Mouse (Mus musculus): ENCODE measurements around the gene Kif19a. TPM values are rescaled to one million over a fixed set of nuclear protein-coding genes. Genes with fewer than 3 reads are reported as not detected.

The Kif19a gene
- polyA plus RNA-seq, 1 experiment from 2014 or later = 0.29 TPM

DNA sequence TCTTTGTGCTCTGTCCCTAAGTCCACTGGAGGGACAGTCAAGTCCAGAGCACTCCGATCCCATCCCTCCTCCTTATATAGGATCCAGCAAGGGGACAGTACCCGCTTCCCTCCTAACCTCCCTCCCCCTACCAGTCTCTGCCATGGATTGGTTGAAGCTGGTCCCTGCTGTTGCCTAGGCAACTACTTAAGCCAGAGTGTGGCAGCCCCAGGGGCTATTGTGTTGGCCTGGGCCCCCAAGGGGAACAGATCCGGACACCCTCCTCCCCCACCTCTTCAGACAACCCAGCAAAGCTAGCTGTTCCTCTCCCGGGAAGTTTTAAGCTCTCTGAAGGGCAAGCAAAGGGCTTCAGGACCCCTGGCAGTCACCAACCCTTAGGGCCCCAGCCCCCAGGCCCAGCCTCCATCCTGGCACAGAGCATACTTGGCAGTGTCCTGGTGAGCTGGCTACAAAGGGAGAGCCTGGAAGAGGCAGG is 30.7 kb downstream of the Kif19a start, which contains the start of gene Btbd17:
Gene Btbd17 (minus strand): TSS at position 98 of the 475 bp plus-strand sequence.
- Histone ChIP-seq H3K4me3 (ENCODE audit: low read depth, low read length) (peak within 1 kb of the TSS; percentile 23), H3K4me2 (peak within 1 kb of the TSS; percentile 57), H3K9me3 (ENCODE audit: low read depth, low read length) (no peaks in the 10 kb centered on the region), H3K4me1 (ENCODE audit: insufficient read depth) (peaks cover 3% of the 10 kb centered on the region; the same call in 1 of the 2 replicates), H3K36me3 (ENCODE audit: insufficient read depth) (no peaks in the 10 kb centered on the region), H3K27ac (ENCODE audit: low read depth) (no peak within 1 kb of the TSS), H3K27me3 (ENCODE audit: insufficient read depth, low read length) (peaks cover 34% of the 10 kb centered on the region), H3K9ac (peak within 1 kb of the TSS; percentile 6; the same call in 1 of the 2 replicates)
- DNase-seq = no peak
- peak; percentile 53 for ATAC-seq (ENCODE audit: insufficient read depth)
- WGBS = 12% methylated on average over 4 of the region's 4 CpGs
- TF ChIP-seq CTCF (IDR thresholded peaks at IDR 0.05; ENCODE audit: low read depth) = no peak

DNA sequence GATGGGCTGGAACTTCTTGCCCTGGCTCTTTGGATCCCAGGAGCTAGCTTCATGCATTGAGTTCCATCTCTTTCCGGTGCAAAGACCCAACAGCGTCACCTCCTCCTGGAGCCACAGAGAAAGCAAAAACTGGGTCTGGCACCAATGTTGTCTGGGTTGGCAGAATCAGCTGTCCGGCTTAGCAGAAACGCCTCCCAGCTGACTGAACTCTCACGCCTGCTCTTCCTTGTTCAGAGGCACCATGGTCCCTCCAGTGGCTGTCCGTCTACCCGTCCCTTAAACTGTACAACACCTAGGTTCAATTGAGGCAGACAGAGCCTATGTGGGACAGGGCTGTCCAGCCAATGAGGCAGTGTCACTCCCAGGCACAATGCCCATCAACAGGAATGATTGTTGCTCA is 32.0 kb downstream of the Kif19a start:
- no peak overlapping the region for H3K27ac ChIP-seq (ENCODE audit: low read depth)
- no peak for TF ChIP-seq CTCF (IDR thresholded peaks at IDR 0.05; ENCODE audit: low read depth)
- no peaks in the 10 kb centered on the region; the same call in 1 of the 2 replicates for H3K4me1 ChIP-seq (ENCODE audit: insufficient read depth)
- WGBS = 88% methylated on average over 7 of the region's 7 CpGs
- H3K9me3 ChIP-seq (ENCODE audit: low read depth, low read length) = no peaks in the 10 kb centered on the region
- H3K4me2 ChIP-seq = no peak overlapping the region
- DNase-seq = no peak
- H3K27me3 ChIP-seq (ENCODE audit: insufficient read depth, low read length) = peaks cover 21% of the 10 kb centered on the region
- ATAC-seq (ENCODE audit: insufficient read depth) = no peak
- no peaks in the 10 kb centered on the region for H3K36me3 ChIP-seq (ENCODE audit: insufficient read depth)
- H3K4me3 ChIP-seq (ENCODE audit: low read depth, low read length) = no peak overlapping the region
- no peak overlapping the region for H3K9ac ChIP-seq

DNA sequence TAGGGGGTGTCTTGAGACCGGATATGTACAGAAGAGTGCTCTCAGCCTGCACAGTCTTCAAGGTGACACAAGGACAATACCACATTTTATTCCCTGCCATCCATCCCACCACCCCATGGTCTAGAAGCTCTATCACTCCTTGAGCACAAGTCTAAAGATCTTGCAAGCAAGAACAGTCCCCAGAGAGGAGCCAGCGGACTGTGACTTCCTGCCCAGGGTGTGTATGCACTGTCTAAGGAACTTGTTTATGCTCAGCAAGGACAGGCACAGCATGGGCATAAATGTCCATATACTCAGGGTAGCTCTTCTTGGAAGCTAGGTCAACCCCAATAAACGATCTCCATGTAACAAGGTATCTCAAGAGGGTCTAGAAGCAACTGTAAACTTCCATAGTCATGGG is 32.8 kb downstream of the Kif19a start:
- Histone ChIP-seq H3K4me1 (ENCODE audit: insufficient read depth) (no peaks in the 10 kb centered on the region), H3K27ac (ENCODE audit: low read depth) (no peak overlapping the region), H3K4me2 (no peak overlapping the region), H3K36me3 (ENCODE audit: insufficient read depth) (no peaks in the 10 kb centered on the region), H3K9me3 (ENCODE audit: low read depth, low read length) (no peaks in the 10 kb centered on the region), H3K27me3 (ENCODE audit: insufficient read depth, low read length) (peaks cover 13% of the 10 kb centered on the region), H3K4me3 (ENCODE audit: low read depth, low read length) (no peak overlapping the region), H3K9ac (no peak overlapping the region)
- 74% methylated on average over 3 of the region's 3 CpGs for WGBS
- TF ChIP-seq CTCF (IDR thresholded peaks at IDR 0.05; ENCODE audit: low read depth) = no peak
- no peak for DNase-seq
- ATAC-seq (ENCODE audit: insufficient read depth) = no peak

DNA sequence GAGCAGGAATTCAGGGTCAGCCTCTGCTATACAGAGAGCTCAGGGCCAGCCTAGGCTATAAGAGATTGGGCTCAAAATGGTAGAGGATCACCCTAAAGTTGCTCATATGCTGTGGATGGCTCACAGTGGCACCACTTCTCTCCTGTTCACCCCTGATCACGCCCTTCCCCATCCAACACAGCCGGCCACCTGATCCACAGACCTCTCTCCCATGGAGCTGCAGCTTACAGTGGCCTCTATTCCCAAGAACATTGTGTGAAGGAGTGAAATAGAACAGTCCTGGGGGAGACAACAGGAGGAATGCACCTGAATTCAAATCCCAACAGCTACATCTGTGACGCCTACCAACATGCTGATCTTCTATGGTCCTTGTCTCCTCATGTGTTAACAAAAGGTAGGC is 33.4 kb downstream of the Kif19a start, which contains the start of gene Gpr142:
Gene Gpr142 (plus strand): TSS at position 301 of the 400 bp plus-strand sequence.
- Histone ChIP-seq H3K36me3 (ENCODE audit: insufficient read depth) (no peaks in the 10 kb centered on the region), H3K4me2 (no peak within 1 kb of the TSS), H3K9me3 (ENCODE audit: low read depth, low read length) (no peaks in the 10 kb centered on the region), H3K27ac (ENCODE audit: low read depth) (no peak within 1 kb of the TSS), H3K9ac (no peak within 1 kb of the TSS), H3K4me1 (ENCODE audit: insufficient read depth) (no peaks in the 10 kb centered on the region), H3K27me3 (ENCODE audit: insufficient read depth, low read length) (peaks cover 6% of the 10 kb centered on the region), H3K4me3 (ENCODE audit: low read depth, low read length) (no peak within 1 kb of the TSS)
- ATAC-seq (ENCODE audit: insufficient read depth) = no peak
- WGBS = 85% methylated on average over 3 of the region's 3 CpGs
- TF ChIP-seq CTCF (IDR thresholded peaks at IDR 0.05; ENCODE audit: low read depth) = no peak
- no peak for DNase-seq

DNA sequence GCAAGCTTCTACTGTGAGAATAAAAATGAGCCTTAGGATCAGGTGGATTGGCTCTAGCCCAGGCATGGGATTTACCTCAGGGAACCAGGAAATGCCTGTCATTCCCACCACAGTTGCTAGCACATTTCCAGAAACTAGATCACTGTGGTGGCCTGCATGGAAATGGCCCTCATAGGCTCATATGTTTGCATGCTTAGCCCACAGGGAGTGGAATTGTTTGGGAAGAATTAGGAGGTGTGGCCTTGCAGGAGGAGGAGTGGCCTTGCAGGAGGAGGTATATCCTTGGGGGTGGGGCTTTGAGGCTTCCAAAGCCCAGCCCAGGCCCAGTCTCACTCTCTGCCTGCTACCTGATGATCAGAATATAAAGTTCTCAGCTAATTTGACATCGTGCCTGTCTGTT is 36.7 kb downstream of the Kif19a start:
- no peak for TF ChIP-seq CTCF (IDR thresholded peaks at IDR 0.05; ENCODE audit: low read depth)
- no peak for ATAC-seq (ENCODE audit: insufficient read depth)
- Histone ChIP-seq H3K4me3 (ENCODE audit: low read depth, low read length) (no peak overlapping the region), H3K27ac (ENCODE audit: low read depth) (no peak overlapping the region), H3K4me1 (ENCODE audit: insufficient read depth) (no peaks in the 10 kb centered on the region; the same call in 1 of the 2 replicates), H3K9ac (no peak overlapping the region), H3K9me3 (ENCODE audit: low read depth, low read length) (no peaks in the 10 kb centered on the region), H3K4me2 (no peak overlapping the region), H3K27me3 (ENCODE audit: insufficient read depth, low read length) (no peaks in the 10 kb centered on the region), H3K36me3 (ENCODE audit: insufficient read depth) (no peaks in the 10 kb centered on the region)
- DNase-seq = no peak
- 85% methylated on average over 1 of the region's 1 CpGs for WGBS

DNA sequence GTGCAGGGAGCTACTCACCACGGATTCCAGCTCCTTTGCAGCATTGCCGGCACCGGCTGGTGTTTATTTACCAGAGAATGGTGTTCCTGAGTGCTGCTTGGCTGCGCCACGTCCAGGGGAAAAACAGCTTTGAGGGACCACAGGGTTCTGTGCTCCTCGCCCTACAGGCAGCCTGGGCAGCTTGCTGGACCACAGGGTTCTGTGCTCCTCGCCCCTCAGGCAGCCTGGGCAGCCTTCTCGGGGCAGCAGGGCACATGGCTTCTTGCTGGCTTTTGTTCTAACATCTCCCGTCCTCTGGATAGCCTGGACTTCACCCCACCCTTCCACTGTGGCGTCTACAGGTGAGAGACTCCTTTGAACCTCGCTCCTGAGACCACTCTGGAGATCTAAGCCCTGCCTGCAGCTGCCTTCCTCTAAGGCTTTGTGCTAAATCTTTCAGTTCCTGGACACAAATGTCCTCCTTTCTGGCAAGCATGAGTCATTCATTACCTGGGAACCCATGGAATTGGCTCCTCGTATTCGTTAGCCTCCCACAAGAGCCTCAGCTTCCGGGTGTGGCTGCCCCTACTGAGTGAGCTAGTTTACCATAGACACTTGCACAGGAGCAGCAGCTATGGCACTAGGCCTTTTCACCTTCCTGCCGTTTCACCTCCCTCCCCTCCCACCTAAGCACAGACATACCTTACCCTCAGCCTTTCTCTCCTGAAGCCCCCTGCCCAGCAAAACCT is 37.5 kb downstream of the Kif19a start:
- no peak for TF ChIP-seq CTCF (IDR thresholded peaks at IDR 0.05; ENCODE audit: low read depth)
- Histone ChIP-seq H3K9me3 (ENCODE audit: low read depth, low read length) (no peaks in the 10 kb centered on the region), H3K4me2 (peak overlapping the region; percentile 20), H3K27me3 (ENCODE audit: insufficient read depth, low read length) (no peaks in the 10 kb centered on the region), H3K9ac (no peak overlapping the region), H3K4me3 (ENCODE audit: low read depth, low read length) (no peak overlapping the region), H3K27ac (ENCODE audit: low read depth) (0 out of 2 replicates have a peak overlapping the region, but pooled peaks have one; percentile 12), H3K4me1 (ENCODE audit: insufficient read depth) (no peaks in the 10 kb centered on the region; the same call in 1 of the 2 replicates), H3K36me3 (ENCODE audit: insufficient read depth) (no peaks in the 10 kb centered on the region)
- 37% methylated on average over 15 of the region's 15 CpGs for WGBS
- no peak for DNase-seq
- ATAC-seq (ENCODE audit: insufficient read depth) = no peak

DNA sequence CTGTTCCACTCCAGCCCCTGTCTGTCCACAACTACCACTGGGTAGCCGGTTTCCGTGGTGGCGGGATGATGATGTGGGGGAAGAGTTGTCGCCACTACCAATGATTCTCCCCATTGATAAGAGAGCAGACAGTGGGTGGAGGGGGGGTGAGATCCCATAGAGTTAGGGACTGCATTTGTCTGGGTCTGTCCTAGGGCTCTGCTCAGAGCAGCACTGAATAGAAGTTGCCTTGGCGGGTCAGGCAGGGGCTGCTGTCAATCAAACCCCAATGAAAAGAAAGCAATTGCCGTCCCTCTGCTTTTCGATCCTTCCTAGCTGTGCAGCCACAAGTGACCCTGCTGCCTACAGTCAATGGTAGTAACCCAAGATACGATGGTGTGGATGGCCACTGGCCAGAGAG is 38.8 kb downstream of the Kif19a start:
- WGBS = 46% methylated on average over 8 of the region's 8 CpGs
- ATAC-seq (ENCODE audit: insufficient read depth) = no peak

More for the DNA sequence above, 38.8 kb downstream of the Kif19a start:
- H3K27me3 ChIP-seq (ENCODE audit: insufficient read depth, low read length) = no peaks in the 10 kb centered on the region
- no peak overlapping the region for H3K4me2 ChIP-seq
- H3K9me3 ChIP-seq (ENCODE audit: low read depth, low read length) = no peaks in the 10 kb centered on the region
- no peak for DNase-seq
- TF ChIP-seq CTCF (IDR thresholded peaks at IDR 0.05; ENCODE audit: low read depth) = no peak
- no peak overlapping the region for H3K27ac ChIP-seq (ENCODE audit: low read depth)
- no peaks in the 10 kb centered on the region; the same call in 1 of the 2 replicates for H3K4me1 ChIP-seq (ENCODE audit: insufficient read depth)
- no peaks in the 10 kb centered on the region for H3K36me3 ChIP-seq (ENCODE audit: insufficient read depth)
- no peak overlapping the region for H3K9ac ChIP-seq
- H3K4me3 ChIP-seq (ENCODE audit: low read depth, low read length) = no peak overlapping the region
